Mouse (Mus musculus): ENCODE data around the gene Rnf166. TPM values are rescaled to one million over a fixed set of nuclear protein-coding genes. Genes with fewer than 3 reads are reported as not detected.

Gene Rnf166
- polyA plus RNA-seq, 1 experiment, result 79.6 TPM

- Histone ChIP-seq H3K4me3 (ENCODE audit: extremely low read depth, insufficient read depth, insufficient read length) (no peak overlapping the region), H3K36me3 (ENCODE audit: control insufficient read depth, insufficient read depth, low read length) (peaks cover 70% of the 10 kb centered on the region), H3K27ac (ENCODE audit: insufficient read depth, low read length) (no peak overlapping the region), H3K4me1 (ENCODE audit: control insufficient read depth, insufficient read depth, insufficient read length) (no peaks in the 10 kb centered on the region), H3K27me3 (ENCODE audit: control insufficient read depth, insufficient read depth, low read length) (no peaks in the 10 kb centered on the region)
- TF ChIP-seq POLR2A (IDR thresholded peaks at IDR 0.05; ENCODE audit: low read depth, low read length) (no peak), CTCF (IDR thresholded peaks at IDR 0.05; ENCODE audit: extremely low read depth, insufficient read depth, insufficient read length, insufficient replicate concordance) (no peak)
- WGBS, result 96% methylated on average over 9 of the region's 9 CpGs
- DNase-seq (ENCODE audit: low read depth in 1 of 2, low spot score in 2 of 2), result no peak
Observed at GRCm38 (mm10) chr8:122488387-122488786, 12.5 kb upstream of the Rnf166 start.

- WGBS, result 76% methylated on average over 12 of the region's 12 CpGs
- H3K36me3 ChIP-seq (ENCODE audit: control insufficient read depth, insufficient read depth, low read length), result peaks cover 80% of the 10 kb centered on the region
- TF ChIP-seq CTCF (IDR thresholded peaks at IDR 0.05; ENCODE audit: extremely low read depth, insufficient read depth, insufficient read length, insufficient replicate concordance), result no peak
- no peak for TF ChIP-seq POLR2A (IDR thresholded peaks at IDR 0.05; ENCODE audit: low read depth, low read length)
- no peaks in the 10 kb centered on the region for H3K4me1 ChIP-seq (ENCODE audit: control insufficient read depth, insufficient read depth, insufficient read length)
- H3K27ac ChIP-seq (ENCODE audit: insufficient read depth, low read length), result no peak overlapping the region
- H3K4me3 ChIP-seq (ENCODE audit: extremely low read depth, insufficient read depth, insufficient read length), result no peak overlapping the region
- H3K27me3 ChIP-seq (ENCODE audit: control insufficient read depth, insufficient read depth, low read length), result no peaks in the 10 kb centered on the region
- DNase-seq (ENCODE audit: low read depth in 1 of 2, low spot score in 2 of 2), result no peak
Observed at GRCm38 (mm10) chr8:122484831-122485230, 9.0 kb upstream of the Rnf166 start.

GRCm38 (mm10) chr8:122483877-122484276 is 8.0 kb upstream of the Rnf166 start:
- WGBS, result 97% methylated on average over 7 of the region's 7 CpGs
- Histone ChIP-seq H3K36me3 (ENCODE audit: control insufficient read depth, insufficient read depth, low read length) (peaks cover 82% of the 10 kb centered on the region), H3K4me1 (ENCODE audit: control insufficient read depth, insufficient read depth, insufficient read length) (no peaks in the 10 kb centered on the region), H3K27ac (ENCODE audit: insufficient read depth, low read length) (no peak overlapping the region), H3K4me3 (ENCODE audit: extremely low read depth, insufficient read depth, insufficient read length) (no peak overlapping the region), H3K27me3 (ENCODE audit: control insufficient read depth, insufficient read depth, low read length) (no peaks in the 10 kb centered on the region)
- TF ChIP-seq CTCF (IDR thresholded peaks at IDR 0.05; ENCODE audit: extremely low read depth, insufficient read depth, insufficient read length, insufficient replicate concordance), result no peak
- TF ChIP-seq POLR2A (IDR thresholded peaks at IDR 0.05; ENCODE audit: low read depth, low read length), result no peak
- no peak for DNase-seq (ENCODE audit: low read depth in 1 of 2, low spot score in 2 of 2)

- 89% methylated on average over 8 of the region's 8 CpGs for WGBS
- Histone ChIP-seq H3K4me3 (ENCODE audit: extremely low read depth, insufficient read depth, insufficient read length) (no peak overlapping the region), H3K27ac (ENCODE audit: insufficient read depth, low read length) (no peak overlapping the region), H3K27me3 (ENCODE audit: control insufficient read depth, insufficient read depth, low read length) (no peaks in the 10 kb centered on the region), H3K4me1 (ENCODE audit: control insufficient read depth, insufficient read depth, insufficient read length) (no peaks in the 10 kb centered on the region), H3K36me3 (ENCODE audit: control insufficient read depth, insufficient read depth, low read length) (peaks cover 77% of the 10 kb centered on the region)
- no peak for DNase-seq (ENCODE audit: low read depth in 1 of 2, low spot score in 2 of 2)
- TF ChIP-seq POLR2A (IDR thresholded peaks at IDR 0.05; ENCODE audit: low read depth, low read length), result no peak
Observed at GRCm38 (mm10) chr8:122482448-122482847, 6.6 kb upstream of the Rnf166 start.

- H3K36me3 ChIP-seq (ENCODE audit: control insufficient read depth, insufficient read depth, low read length), result peaks cover 18% of the 10 kb centered on the region
- no peak for TF ChIP-seq POLR2A (IDR thresholded peaks at IDR 0.05; ENCODE audit: low read depth, low read length)
- H3K27ac ChIP-seq (ENCODE audit: insufficient read depth, low read length), result peak overlapping the region; percentile 65
- no peaks in the 10 kb centered on the region for H3K27me3 ChIP-seq (ENCODE audit: control insufficient read depth, insufficient read depth, low read length)
- H3K4me1 ChIP-seq (ENCODE audit: control insufficient read depth, insufficient read depth, insufficient read length), result peaks cover 17% of the 10 kb centered on the region; the same call in 1 of the 2 replicates
- 2% methylated on average over 16 of the region's 16 CpGs for WGBS
- H3K4me3 ChIP-seq (ENCODE audit: extremely low read depth, insufficient read depth, insufficient read length), result peak overlapping the region; percentile 98
- DNase-seq (ENCODE audit: low read depth in 1 of 2, low spot score in 2 of 2), result no peak
Observed at GRCm38 (mm10) chr8:122474951-122475560, 808 bp downstream of the Rnf166 start.

GRCm38 (mm10) chr8:122473911-122474421 is 1.9 kb downstream of the Rnf166 start:
- 7% methylated on average over 8 of the region's 8 CpGs for WGBS
- H3K27ac ChIP-seq (ENCODE audit: insufficient read depth, low read length), result peak overlapping the region; percentile 78
- H3K4me3 ChIP-seq (ENCODE audit: extremely low read depth, insufficient read depth, insufficient read length), result no peak overlapping the region
- DNase-seq (ENCODE audit: low read depth in 1 of 2, low spot score in 2 of 2), result peak in 1 of 2 experiments; percentile 28
- peaks cover 9% of the 10 kb centered on the region for H3K36me3 ChIP-seq (ENCODE audit: control insufficient read depth, insufficient read depth, low read length)
- no peaks in the 10 kb centered on the region for H3K27me3 ChIP-seq (ENCODE audit: control insufficient read depth, insufficient read depth, low read length)
- H3K4me1 ChIP-seq (ENCODE audit: control insufficient read depth, insufficient read depth, insufficient read length), result peaks cover 20% of the 10 kb centered on the region; the same call in 1 of the 2 replicates
- TF ChIP-seq POLR2A (IDR thresholded peaks at IDR 0.05; ENCODE audit: low read depth, low read length) (no peak), CTCF (IDR thresholded peaks at IDR 0.05; ENCODE audit: extremely low read depth, insufficient read depth, insufficient read length, insufficient replicate concordance) (no peak)

- 28% methylated on average over 5 of the region's 5 CpGs for WGBS
- H3K36me3 ChIP-seq (ENCODE audit: control insufficient read depth, insufficient read depth, low read length), result peaks cover 24% of the 10 kb centered on the region
Observed at GRCm38 (mm10) chr8:122470691-122471090, 5.2 kb downstream of the Rnf166 start.

More at GRCm38 (mm10) chr8:122470691-122471090, 5.2 kb downstream of the Rnf166 start:
- no peak for DNase-seq (ENCODE audit: low read depth in 1 of 2, low spot score in 2 of 2)
- Histone ChIP-seq H3K4me1 (ENCODE audit: control insufficient read depth, insufficient read depth, insufficient read length) (peaks cover 20% of the 10 kb centered on the region; the same call in 1 of the 2 replicates), H3K27me3 (ENCODE audit: control insufficient read depth, insufficient read depth, low read length) (no peaks in the 10 kb centered on the region), H3K27ac (ENCODE audit: insufficient read depth, low read length) (peak overlapping the region; percentile 27), H3K4me3 (ENCODE audit: extremely low read depth, insufficient read depth, insufficient read length) (no peak overlapping the region)
- TF ChIP-seq POLR2A (IDR thresholded peaks at IDR 0.05; ENCODE audit: low read depth, low read length), result no peak
- no peak for TF ChIP-seq CTCF (IDR thresholded peaks at IDR 0.05; ENCODE audit: extremely low read depth, insufficient read depth, insufficient read length, insufficient replicate concordance)

Data from spleen, adult 2 months (tissue).